Mouse (Mus musculus): Measurements from ENCODE around the gene Prr5. TPM values are rescaled to one million over a fixed set of nuclear protein-coding genes. Genes with fewer than 3 reads are reported as not detected.
"Not testable (repeated sequence)": the region's sequence is repeated elsewhere in the genome, so short reads cannot be mapped to it uniquely, and the experiment has no call there.

Prr5 gene
- polyA plus RNA-seq, 1 experiment from 2014 or later = 20.4 TPM

DNA sequence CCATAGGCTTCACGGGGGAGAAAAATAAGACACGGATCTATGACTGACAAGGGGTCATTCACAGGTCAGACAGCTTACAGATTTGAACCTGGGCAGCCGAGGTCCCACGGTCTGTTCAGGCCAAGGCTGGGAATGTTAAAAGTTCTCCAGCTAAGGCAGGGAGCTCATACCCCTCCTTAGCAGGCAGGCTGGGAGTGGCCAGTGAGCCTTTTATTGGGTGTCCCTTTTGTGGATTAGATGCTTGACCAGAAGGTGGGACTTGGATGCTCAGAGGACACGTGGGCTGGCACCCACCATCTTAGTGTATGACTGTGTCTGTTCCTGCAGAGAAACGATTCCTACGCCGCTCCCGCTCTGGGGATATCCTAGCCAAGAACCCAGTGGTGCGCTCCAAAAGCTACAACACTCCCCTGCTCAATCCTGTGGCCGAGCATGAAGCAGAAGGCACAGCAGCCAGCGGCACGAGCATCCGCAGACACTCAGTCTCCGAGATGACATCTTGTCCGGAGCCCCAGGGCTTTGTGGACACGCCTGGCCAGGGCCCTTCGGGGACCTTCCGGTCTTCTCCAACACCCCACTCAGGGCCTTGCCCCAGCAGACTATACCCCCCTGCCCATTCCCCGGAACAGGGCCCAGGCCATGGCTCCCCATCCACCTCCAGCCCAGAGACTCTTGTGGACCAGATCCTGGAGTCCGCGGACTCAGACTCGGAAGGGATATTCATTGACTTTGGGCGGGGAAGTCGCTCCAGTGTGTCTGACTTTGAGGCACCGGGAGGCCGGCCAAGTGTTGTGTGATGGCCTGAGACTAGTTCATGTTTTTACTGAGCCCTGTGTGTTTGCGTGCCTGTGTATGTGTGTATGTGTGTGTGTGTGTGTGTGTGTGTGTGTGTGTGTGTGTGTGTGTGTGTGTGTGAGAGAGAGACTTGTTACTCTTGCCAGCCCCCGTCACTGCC, 33.2 kb downstream of the Prr5 start:
- Histone ChIP-seq H3K4me3 (no peak overlapping the region), H3K4me1 (peaks cover 5% of the 10 kb centered on the region; the same call in 1 of the 2 replicates), H3K4me2 (replicated peaks) (no peak overlapping the region), H3K36me3 (peaks cover 4% of the 10 kb centered on the region; the same call in 1 of the 2 replicates), H3K9ac (no peak overlapping the region), H3K27ac (no peak overlapping the region), H3K9me3 (no peaks in the 10 kb centered on the region), H3K27me3 (no peaks in the 10 kb centered on the region)
- 87% methylated on average over 29 of the region's 29 CpGs for WGBS
- no peak for ATAC-seq (ENCODE audit: insufficient number of reproducible peaks, insufficient read depth, low FRiP score, low TSS enrichment)

DNA sequence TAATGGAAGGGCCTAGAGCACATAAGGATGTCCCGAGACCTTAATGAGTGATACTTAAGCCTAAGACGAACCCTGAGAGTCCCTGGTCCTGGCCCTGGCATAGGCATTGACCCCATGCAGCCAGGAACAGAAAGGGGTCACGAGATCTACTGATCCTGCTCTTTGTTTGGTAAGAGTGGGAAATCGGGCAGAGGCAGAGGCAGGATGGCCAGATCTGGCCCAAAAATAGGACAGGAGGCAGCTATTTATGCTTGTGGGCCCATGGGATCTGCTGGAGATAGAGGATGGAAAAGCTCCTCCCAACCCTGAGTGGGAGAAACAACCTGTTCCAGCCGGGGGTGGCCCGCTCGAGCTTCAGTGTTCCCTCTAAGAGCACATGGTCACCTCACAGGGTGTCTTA, 34.6 kb downstream of the Prr5 start:
- no peak for ATAC-seq (ENCODE audit: insufficient number of reproducible peaks, insufficient read depth, low FRiP score, low TSS enrichment)
- H3K4me1 ChIP-seq = no peaks in the 10 kb centered on the region
- H3K27ac ChIP-seq = no peak overlapping the region
- no peak overlapping the region for H3K4me2 ChIP-seq (replicated peaks)
- H3K36me3 ChIP-seq = peaks cover 4% of the 10 kb centered on the region; the same call in 1 of the 2 replicates
- H3K27me3 ChIP-seq = no peaks in the 10 kb centered on the region
- 85% methylated on average over 7 of the region's 7 CpGs for WGBS
- H3K9ac ChIP-seq = no peak overlapping the region
- no peaks in the 10 kb centered on the region for H3K9me3 ChIP-seq
- no peak overlapping the region for H3K4me3 ChIP-seq

DNA sequence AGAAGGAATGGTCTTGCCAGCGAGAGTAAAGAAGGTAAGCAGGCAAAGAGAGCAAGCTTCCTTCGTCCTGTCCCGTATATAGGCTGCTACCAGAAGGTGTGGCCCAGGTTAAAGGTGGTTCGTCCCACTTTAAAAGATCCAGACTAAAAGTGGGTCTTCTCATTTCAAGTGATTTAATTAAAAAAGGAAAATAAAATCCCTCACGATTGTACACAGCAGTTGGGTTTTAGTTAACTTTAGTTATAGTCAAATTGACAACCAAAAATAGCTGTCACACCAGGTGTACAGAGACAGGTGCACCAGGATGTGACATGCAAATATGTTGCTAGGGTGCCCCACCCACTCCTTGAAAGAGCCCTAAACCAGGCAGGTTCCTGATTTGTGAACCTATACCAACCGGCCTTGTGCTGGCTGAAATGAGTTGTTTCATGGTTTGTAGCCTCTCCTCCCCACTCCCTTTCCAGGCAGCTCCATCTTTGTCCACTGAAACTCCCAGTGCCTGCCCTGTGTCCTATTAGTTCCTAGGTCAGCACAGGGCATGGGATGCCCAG, 36.0 kb downstream of the Prr5 start:
- Histone ChIP-seq H3K4me3 (no peak overlapping the region), H3K4me2 (replicated peaks) (no peak overlapping the region), H3K27ac (no peak overlapping the region), H3K36me3 (peaks cover 4% of the 10 kb centered on the region; the same call in 1 of the 2 replicates), H3K27me3 (no peaks in the 10 kb centered on the region), H3K9me3 (no peaks in the 10 kb centered on the region), H3K9ac (no peak overlapping the region), H3K4me1 (no peaks in the 10 kb centered on the region)
- 83% methylated on average over 6 of the region's 6 CpGs for WGBS
- ATAC-seq (ENCODE audit: insufficient number of reproducible peaks, insufficient read depth, low FRiP score, low TSS enrichment) = no peak

DNA sequence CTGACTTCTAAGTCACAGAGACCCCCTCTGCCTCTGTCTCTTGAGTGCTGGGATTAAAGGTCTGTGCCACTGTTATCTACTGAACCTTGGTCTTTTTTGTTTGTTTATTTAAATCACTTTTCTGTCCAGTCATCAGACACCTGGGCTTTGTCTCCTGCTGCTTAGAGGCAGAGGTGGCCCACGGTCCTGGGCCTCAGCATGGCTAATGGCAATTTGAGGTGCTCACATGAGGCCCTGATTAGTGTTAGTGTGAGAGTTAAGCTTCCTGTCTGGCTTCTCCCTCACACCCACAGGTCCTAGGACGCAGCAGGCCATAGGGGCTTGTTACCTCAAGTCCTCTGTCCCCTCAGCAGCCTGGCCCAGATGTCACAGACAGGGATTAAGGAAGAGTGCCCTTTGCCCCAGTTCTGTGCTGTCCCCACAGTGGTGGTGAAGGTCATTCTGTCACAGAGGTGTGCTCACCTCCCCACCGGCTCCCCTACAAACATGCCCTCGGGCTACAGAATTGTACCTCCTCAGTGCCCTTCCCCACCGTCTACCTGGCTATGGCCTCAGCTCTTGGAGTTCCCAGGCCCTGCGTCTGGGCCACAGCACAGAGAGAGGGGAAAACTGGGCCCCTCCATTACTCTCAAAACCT, 37.7 kb downstream of the Prr5 start:
- Histone ChIP-seq H3K4me1 (no peaks in the 10 kb centered on the region), H3K9ac (no peak overlapping the region), H3K36me3 (peaks cover 4% of the 10 kb centered on the region; the same call in 1 of the 2 replicates), H3K4me2 (replicated peaks) (no peak overlapping the region), H3K27me3 (no peaks in the 10 kb centered on the region), H3K4me3 (no peak overlapping the region), H3K27ac (no peak overlapping the region), H3K9me3 (no peaks in the 10 kb centered on the region)
- WGBS = 68% methylated on average over 6 of the region's 6 CpGs
- no peak for ATAC-seq (ENCODE audit: insufficient number of reproducible peaks, insufficient read depth, low FRiP score, low TSS enrichment)

DNA sequence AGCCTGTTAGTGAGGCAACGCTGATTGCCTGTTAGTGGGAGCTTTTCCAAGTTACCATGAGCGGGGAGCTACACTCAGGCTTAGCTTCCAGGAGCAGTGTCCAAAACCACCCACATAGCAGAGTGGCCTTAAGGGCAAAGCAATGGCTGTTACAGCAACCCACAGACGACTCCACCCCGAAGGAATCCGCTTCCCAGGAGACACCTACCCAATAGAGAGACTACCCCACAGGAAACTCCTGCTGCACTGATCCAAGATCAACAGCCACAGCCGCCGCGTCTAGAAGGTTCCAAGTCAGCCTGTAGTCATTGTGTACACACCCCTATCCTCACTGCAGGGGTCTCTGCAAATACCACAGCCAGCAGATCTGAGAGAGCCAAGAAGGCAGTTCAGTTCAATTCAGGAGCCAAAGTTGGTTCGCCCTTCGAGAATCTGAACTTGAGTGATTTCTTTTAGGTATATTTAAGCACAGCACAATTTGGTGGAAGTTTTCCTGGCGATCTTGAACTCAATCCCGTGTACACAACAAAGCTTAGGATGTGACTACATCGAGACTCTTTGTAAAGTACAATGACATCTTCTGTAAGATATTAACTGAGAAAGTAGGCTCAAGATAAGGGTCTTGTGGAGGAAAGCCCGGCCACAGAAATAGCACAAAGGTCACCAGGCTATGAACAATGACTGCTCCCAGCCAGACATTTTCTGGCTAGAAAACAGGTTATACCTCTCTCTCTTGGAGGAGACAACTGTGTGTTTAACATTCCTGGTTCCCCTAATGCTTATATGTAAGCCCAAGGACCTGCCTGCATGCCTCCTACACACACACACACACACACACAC, 43.4 kb downstream of the Prr5 start:
- no peaks in the 10 kb centered on the region for H3K27me3 ChIP-seq
- no peak overlapping the region for H3K27ac ChIP-seq
- no peak for ATAC-seq (ENCODE audit: insufficient number of reproducible peaks, insufficient read depth, low FRiP score, low TSS enrichment)
- H3K4me3 ChIP-seq = no peak overlapping the region
- H3K9me3 ChIP-seq = no peaks in the 10 kb centered on the region
- H3K4me2 ChIP-seq (replicated peaks) = no peak overlapping the region
- H3K36me3 ChIP-seq = no peaks in the 10 kb centered on the region
- no peak overlapping the region for H3K9ac ChIP-seq
- 69% methylated on average over 14 of the region's 14 CpGs for WGBS
- H3K4me1 ChIP-seq = peaks cover 3% of the 10 kb centered on the region; the same call in 1 of the 2 replicates

DNA sequence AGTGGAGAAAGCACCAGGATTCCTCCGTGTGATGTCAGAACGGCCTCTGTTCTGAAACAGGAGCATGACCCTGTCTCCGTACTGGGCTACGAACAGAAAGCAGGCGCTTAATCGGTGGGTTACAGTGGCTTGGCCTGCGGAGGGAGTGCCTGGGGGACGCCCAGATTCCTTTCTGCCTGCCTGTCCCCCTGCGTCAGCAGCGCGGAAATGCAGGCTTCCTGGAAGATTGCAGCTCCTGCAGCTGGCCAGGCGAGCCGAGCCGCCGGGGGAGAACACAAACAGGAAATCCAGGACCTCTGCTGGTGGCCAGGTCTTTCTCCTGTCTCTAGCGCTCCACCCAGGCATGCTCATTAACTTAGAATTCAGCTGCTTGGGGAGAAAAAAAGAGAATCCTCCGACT, 45.3 kb downstream of the Prr5 start:
- Histone ChIP-seq H3K27ac (peak overlapping the region; percentile 78), H3K4me3 (peak overlapping the region; percentile 19)
- ATAC-seq (ENCODE audit: insufficient number of reproducible peaks, insufficient read depth, low FRiP score, low TSS enrichment) = peak; percentile 30; the same call in 1 of the 2 replicates

DNA sequence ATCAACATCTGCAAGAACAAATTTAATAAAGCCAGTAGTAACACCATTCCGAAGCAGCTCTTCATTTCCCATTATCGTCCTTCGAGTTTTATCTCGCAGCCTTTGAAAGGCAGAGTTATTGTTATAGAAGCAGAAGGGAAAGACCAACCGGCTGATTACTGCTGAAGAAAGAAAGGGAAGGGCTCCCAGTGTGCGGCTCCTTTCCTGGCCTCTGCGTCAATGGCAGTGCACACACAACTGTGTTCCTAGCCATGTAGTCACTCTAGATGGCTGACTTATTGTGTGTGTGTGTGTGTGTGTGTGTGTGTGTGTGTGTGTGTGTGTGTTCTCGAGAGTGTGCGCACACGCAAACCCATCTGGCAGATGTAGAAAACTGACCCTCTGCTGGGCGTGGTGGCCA, 45.7 kb downstream of the Prr5 start:
- Histone ChIP-seq H3K4me1 (peaks cover 12% of the 10 kb centered on the region), H3K27ac (peak overlapping the region; percentile 78), H3K4me3 (peak overlapping the region; percentile 19), H3K4me2 (replicated peaks) (peak overlapping the region; percentile 47), H3K9me3 (no peaks in the 10 kb centered on the region), H3K9ac (0 out of 2 replicates have a peak overlapping the region, but pooled peaks have one; percentile 35), H3K36me3 (no peaks in the 10 kb centered on the region), H3K27me3 (peaks cover 15% of the 10 kb centered on the region)
- ATAC-seq (ENCODE audit: insufficient number of reproducible peaks, insufficient read depth, low FRiP score, low TSS enrichment) = no peak
- 43% methylated on average over 11 of the region's 11 CpGs for WGBS

More for the DNA sequence above, 45.3 kb downstream of the Prr5 start:
- Histone ChIP-seq H3K27me3 (peaks cover 11% of the 10 kb centered on the region), H3K4me1 (peaks cover 8% of the 10 kb centered on the region), H3K4me2 (replicated peaks) (peak overlapping the region; percentile 47), H3K36me3 (no peaks in the 10 kb centered on the region), H3K9ac (peak overlapping the region; percentile 35; the same call in 1 of the 2 replicates), H3K9me3 (no peaks in the 10 kb centered on the region)
- 1% methylated on average over 17 of the region's 17 CpGs for WGBS

DNA sequence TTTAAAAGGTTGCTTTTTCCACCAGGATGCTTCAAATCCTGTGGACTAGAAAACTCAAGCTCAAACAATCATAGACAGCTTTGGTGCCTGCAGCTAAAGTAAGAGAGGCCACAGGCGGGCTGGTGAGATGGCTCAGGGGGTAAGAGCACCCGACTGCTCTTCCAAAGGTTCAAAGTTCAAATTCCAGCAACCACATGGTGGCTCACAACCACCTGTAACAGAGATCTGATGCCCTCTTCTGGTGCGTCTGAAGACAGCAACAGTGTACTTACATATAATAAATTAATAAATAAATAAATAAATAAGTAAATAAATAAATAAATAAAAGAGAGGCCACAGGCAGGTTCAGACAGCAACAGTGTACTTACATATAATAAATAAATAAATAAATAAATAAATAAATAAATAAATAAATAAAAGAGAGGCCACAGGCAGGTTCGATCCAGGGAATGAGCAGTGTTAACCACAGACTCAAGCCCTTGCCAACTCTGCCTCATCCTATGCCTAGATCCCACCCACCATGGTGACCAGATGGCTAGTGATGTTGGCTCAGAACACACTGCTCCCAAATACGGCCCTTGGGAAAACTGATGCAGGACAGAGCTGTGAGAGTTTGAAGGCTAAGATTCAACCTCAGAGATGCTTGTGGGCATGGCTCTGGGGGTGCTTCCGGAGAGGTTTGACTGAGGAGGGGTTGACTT, 48.3 kb downstream of the Prr5 start:
- Histone ChIP-seq H3K27me3 (peaks cover 19% of the 10 kb centered on the region), H3K4me1 (peaks cover 22% of the 10 kb centered on the region)
- not testable (repeated sequence) for H3K27ac ChIP-seq; H3K9me3 ChIP-seq; H3K4me2 ChIP-seq (replicated peaks); H3K36me3 ChIP-seq; H3K4me3 ChIP-seq; H3K9ac ChIP-seq; ATAC-seq (ENCODE audit: insufficient number of reproducible peaks, insufficient read depth, low FRiP score, low TSS enrichment)
- 60% methylated on average over 6 of the region's 6 CpGs for WGBS

DNA sequence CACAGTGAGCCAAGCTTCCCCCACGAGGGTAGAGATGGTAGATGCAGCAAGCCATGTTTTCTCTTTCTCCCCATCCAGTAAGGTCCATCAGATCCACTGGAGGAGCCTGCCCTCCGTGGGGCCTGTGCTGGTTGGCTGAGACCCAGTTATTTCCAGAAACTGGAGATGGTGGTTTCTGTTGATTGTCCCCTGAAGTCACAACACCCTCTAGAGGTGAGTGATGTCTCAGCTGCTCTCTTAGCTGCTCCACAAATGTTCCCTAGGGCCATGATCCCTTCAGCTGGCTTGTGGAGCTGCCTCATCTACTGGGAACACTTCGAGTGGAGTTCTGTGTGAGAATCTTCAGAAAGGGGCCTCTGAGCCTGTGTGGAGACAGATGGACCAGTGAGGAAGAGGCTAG, 49.4 kb downstream of the Prr5 start:
- Histone ChIP-seq H3K27ac (no peak overlapping the region), H3K36me3 (no peaks in the 10 kb centered on the region), H3K4me3 (no peak overlapping the region), H3K9me3 (no peaks in the 10 kb centered on the region), H3K27me3 (peaks cover 19% of the 10 kb centered on the region), H3K4me2 (replicated peaks) (no peak overlapping the region), H3K9ac (no peak overlapping the region), H3K4me1 (peaks cover 22% of the 10 kb centered on the region)
- 63% methylated on average over 3 of the region's 3 CpGs for WGBS
- no peak for ATAC-seq (ENCODE audit: insufficient number of reproducible peaks, insufficient read depth, low FRiP score, low TSS enrichment)

DNA sequence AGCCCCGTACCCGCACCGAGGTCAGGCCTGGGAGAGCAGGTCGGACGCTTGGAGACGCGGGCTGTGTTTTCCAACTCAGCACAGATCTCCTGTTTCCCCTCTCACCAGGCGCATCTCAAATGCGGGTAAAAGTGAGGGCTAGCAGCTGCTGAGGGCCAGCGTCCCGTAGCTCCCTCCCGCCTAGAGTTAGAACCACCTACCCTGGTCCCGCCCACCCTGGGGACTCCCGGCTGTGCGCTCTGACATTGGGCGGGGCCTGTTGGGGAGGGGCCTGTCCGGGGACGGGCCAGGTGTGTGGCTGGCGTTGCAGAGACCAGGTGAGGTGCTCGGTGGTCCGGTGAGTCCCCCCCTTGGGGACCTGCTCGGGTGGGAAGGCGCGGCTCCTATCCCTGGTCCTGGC, 50.4 kb downstream of the Prr5 start, which contains the start of gene Arhgap8:
Arhgap8 (plus strand) TSS at position 262 of the 400 bp plus-strand sequence.
- H3K36me3 ChIP-seq = no peaks in the 10 kb centered on the region
- peak within 1 kb of the TSS; percentile 41; the same call in 1 of the 2 replicates for H3K27ac ChIP-seq
- peak within 1 kb of the TSS; percentile 30 for H3K9ac ChIP-seq
- peak; percentile 48; the same call in 1 of the 2 replicates for ATAC-seq (ENCODE audit: insufficient number of reproducible peaks, insufficient read depth, low FRiP score, low TSS enrichment)
- H3K4me1 ChIP-seq = peaks cover 22% of the 10 kb centered on the region
- no peaks in the 10 kb centered on the region for H3K9me3 ChIP-seq
- peak within 1 kb of the TSS; percentile 80 for H3K4me2 ChIP-seq (replicated peaks)
- H3K27me3 ChIP-seq = peaks cover 19% of the 10 kb centered on the region
- peak within 1 kb of the TSS; percentile 38 for H3K4me3 ChIP-seq
- WGBS = 2% methylated on average over 22 of the region's 24 CpGs

All from embryonic facial prominence, embryonic 12.5 days (tissue).